Mouse (Mus musculus) granulocyte monocyte progenitor cell, adult 5-6 weeks (primary cell): ENCODE measurements around the gene Cytip. TPM values are rescaled to one million over a fixed set of nuclear protein-coding genes. Genes with fewer than 3 reads are reported as not detected.

Source experiments
- ATAC-seq: replicated peaks from 2 replicates; pipeline ENCODE4 v1.8.0; 2016; ENCODE audit warnings: mild to moderate bottlenecking, moderate TSS enrichment, inconsistent platforms; ENCODE audit not compliant: poor library complexity, severe bottlenecking
- total RNA-seq, 2 experiments: library from RNA; stranded (forward) in 1 of 2; stranded (reverse) in 1 of 2; fragments of 200-712, 200-1000 nt in 1 of 2; fragments of >200 nt in 1 of 2; fragmentation: Nextera tagmentation in 1 of 2; gene quantifications; 2 replicates each; pipeline ENCODE4 v1.2.3; 2014 to 2017

Cytip gene
- total RNA-seq, 2 experiments from 2014 or later, result 7.4 to 27.2 TPM

DNA sequence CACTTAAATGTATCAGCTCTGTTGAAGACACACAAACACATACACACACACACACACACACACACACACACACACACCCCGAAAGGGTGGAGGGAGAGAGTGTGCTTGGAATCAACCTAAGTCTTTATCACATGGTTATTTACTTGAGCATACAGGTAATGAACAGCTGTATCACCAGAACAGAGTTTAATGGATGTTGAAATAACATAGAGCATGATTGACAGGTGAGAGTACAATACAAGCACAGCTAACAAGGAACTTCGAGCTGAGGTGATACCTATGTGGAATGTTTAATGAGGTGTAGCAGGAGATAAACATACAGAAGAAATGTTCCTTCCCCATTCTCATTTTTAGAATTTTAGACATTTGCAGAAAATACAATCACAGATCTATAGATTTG is 62.7 kb downstream of the Cytip start:
- ATAC-seq, result no peak

DNA sequence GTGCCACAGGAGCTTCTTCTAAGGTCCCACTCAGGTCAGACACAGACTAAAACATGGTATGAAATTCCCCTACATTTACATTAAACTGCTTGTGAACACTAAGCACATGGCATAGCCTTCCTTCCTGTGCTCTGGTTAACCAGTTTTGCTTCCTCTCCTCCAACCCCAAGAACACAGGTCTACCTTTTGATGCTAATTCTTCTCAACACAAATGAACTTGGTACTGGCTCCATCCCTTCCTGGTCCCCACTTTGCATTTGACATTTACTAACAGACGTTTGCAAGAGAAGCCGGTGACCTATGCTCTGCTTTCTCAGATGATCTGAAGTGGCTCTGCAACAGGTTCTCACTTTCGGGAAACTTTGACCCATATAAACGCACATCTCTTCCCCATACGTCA is 65.4 kb downstream of the Cytip start:
- no peak for ATAC-seq

DNA sequence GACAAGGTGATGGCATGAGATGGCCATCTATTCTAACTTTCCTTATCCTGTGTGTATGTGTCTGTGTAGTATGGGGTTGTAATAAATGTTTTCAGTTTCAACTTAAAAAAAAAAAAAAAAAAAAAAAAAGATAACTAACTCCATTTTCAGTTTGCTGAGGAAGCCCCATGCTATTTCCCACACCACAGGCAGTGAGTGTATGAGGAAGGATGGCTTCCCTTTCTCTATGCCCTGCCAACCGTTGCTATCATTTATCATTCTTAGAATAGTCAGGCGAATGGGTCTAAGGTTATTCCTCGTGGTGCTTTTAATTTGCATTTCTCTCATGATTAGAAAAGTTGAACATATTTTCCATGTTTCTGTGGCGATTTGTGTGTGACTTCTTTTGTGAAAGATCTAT is 84.2 kb downstream of the Cytip start:
- peak; percentile 53; the same call in 1 of the 2 replicates for ATAC-seq

DNA sequence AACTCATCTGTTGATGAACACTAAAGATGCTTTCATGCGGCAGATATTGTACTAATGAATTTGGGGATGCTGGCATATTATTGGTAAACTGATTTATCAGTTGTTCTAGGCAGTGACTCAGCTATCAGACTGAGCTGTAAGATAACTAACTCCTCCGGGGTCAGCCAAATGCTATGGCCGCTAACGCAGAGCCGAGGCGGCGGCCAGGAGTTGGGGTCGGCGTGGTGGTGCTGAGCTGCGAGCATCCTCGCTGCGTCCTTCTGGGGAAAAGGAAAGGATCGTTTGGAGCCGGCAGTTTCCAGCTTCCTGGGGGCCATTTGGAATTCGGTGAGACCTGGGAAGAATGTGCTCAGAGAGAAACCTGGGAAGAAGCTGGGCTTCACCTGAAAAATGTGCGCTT is 87.4 kb downstream of the Cytip start:
- peak; percentile 80 for ATAC-seq

DNA sequence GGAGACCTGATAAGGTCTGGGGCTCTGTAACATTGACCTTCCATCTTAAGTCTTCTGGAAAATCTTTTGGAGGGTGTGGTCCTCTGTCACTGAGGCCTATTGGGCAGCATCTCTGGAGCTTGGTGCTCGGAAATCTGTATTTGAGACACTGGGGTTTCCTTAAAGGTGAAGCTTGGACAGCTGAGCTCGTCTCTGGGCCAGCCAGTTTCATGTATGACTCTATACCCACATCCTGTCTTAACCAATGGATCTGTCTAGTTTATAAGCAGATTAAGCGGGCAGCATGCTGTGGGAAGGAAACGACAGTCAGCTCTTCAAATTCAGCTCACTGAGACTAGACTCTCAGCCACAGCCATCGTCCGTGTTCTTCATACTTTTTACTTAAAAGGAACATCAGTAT is 88.3 kb downstream of the Cytip start:
- ATAC-seq, result no peak

DNA sequence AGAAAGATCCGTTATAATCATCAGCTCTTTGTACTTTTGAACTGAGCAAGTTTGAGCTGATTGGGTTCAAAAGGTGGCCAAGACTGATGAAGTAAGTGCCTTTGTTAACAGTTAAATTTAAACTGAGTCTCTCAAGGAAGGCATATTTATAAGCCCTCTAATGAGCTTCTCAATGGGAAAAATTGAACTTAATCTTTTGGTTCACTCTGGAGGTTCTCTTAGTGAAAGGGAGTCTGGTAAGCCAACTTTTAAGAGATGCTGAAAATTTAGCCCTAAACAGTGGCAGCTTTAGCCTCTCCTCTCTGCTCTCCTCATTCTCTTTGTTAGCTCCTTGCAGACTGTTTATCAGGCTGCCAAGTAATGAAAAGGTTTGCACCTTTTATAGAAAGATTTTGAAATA is 100.5 kb downstream of the Cytip start:
- ATAC-seq, result no peak

DNA sequence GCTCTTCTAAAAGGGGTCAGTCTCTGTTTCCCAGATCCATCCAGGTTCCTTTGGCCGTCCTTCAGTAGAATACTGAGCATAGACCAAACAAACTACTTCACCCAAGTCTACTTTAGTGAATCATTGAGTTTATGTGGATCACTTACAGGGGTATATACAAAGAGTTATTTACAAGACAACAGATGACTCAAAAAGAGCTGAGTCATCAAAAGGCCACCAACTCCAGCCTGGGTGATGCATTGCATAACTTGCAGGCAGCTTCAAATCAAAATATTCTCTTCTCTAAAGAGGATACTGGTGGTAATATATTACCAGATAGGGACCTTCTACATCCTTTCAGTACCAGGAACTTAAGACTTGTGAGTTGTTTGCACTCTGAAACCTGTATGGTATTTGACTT is 108.9 kb downstream of the Cytip start:
- ATAC-seq, result no peak

DNA sequence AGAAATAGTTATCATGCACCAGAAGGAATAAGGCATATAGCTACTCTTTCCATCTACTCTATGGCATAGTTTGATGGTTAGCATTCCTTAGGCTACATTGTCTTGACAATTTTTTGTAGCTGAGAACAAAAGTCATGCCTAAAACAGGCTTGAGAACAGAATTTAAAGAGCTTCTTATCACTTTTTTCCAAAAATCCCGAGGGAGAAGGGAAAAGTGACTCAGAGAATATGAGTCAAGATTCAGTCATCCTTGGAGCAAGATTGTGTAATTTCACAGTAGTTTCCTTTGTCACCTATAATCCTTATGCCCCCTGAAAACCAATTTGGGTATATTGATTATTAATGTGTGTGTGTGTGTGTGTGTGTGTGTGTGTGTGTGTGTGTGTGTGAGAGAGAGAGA is 115.5 kb downstream of the Cytip start:
- ATAC-seq, result no peak

Other genes starting within 250 kb of the Cytip start
- 0.24 and 0.38 TPM in 2 replicates for gene Galnt5, start 197.6 kb downstream of the Cytip start, total RNA-seq (2014; fragmentation: Nextera tagmentation)
- 0.72 and 1.9 TPM in 2 replicates for gene Galnt5, start 197.6 kb downstream of the Cytip start, total RNA-seq (2017)
- gene Ermn, start 142.7 kb downstream of the Cytip start, total RNA-seq (2014; fragmentation: Nextera tagmentation), result not detected in 2 replicates
- not detected in 2 replicates for gene Ermn, start 142.7 kb downstream of the Cytip start, total RNA-seq (2017)
- gene Acvr1c, start 162.4 kb upstream of the Cytip start, total RNA-seq (2014; fragmentation: Nextera tagmentation), result not detected in 2 replicates
- not detected in 2 replicates for gene Acvr1c, start 162.4 kb upstream of the Cytip start, total RNA-seq (2017)